Mouse (Mus musculus): ENCODE data around the gene Gjc1.
A peak's percentile ranks its signal among the peaks of the same experiment; 100 is the strongest.

Gene Gjc1

GRCm38 (mm10) chr11:102819021-102819782, at the start of gene Gjc1:
Gene Gjc1, minus strand, starts transcription at chr11:102819700.
- DNase-seq (ENCODE audit: low spot score in 2 of 2), result peak in 1 of 2 experiments; percentile 56

- peak in 1 of 2 experiments; percentile 61 for DNase-seq (ENCODE audit: low spot score in 2 of 2)
These were observed 44.8 kb upstream of the Gjc1 start for GRCm38 (mm10) chr11:102864272-102864671.

GRCm38 (mm10) chr11:102859933-102860332, 40.4 kb upstream of the Gjc1 start:
- no peak for DNase-seq (ENCODE audit: low spot score in 2 of 2)

GRCm38 (mm10) chr11:102858951-102859350, 39.5 kb upstream of the Gjc1 start:
- no peak for DNase-seq (ENCODE audit: low spot score in 2 of 2)

- DNase-seq (ENCODE audit: low spot score in 2 of 2), result no peak
These were observed 36.4 kb upstream of the Gjc1 start for GRCm38 (mm10) chr11:102855941-102856340.

- DNase-seq (ENCODE audit: low spot score in 2 of 2), result no peak
These were observed 34.3 kb upstream of the Gjc1 start for GRCm38 (mm10) chr11:102853760-102854159.

- no peak for DNase-seq (ENCODE audit: low spot score in 2 of 2)
These were observed 32.4 kb upstream of the Gjc1 start for GRCm38 (mm10) chr11:102851883-102852282.

GRCm38 (mm10) chr11:102845926-102846325, 26.4 kb upstream of the Gjc1 start:
- DNase-seq (ENCODE audit: low spot score in 2 of 2), result no peak

- no peak for DNase-seq (ENCODE audit: low spot score in 2 of 2)
These were observed 19.2 kb upstream of the Gjc1 start for GRCm38 (mm10) chr11:102838616-102839150.

GRCm38 (mm10) chr11:102838126-102838525, 18.6 kb upstream of the Gjc1 start:
- DNase-seq (ENCODE audit: low spot score in 2 of 2), result no peak

GRCm38 (mm10) chr11:102837385-102837784, 17.9 kb upstream of the Gjc1 start:
- no peak for DNase-seq (ENCODE audit: low spot score in 2 of 2)

- DNase-seq (ENCODE audit: low spot score in 2 of 2), result no peak
These were observed 16.6 kb upstream of the Gjc1 start for GRCm38 (mm10) chr11:102836146-102836545.

- DNase-seq (ENCODE audit: low spot score in 2 of 2), result no peak
These were observed 16.0 kb upstream of the Gjc1 start, which contains the start of gene Higd1b for GRCm38 (mm10) chr11:102835549-102835948. Gene Higd1b, plus strand, starts transcription at chr11:102835849.

GRCm38 (mm10) chr11:102834219-102834618, 14.7 kb upstream of the Gjc1 start:
- no peak for DNase-seq (ENCODE audit: low spot score in 2 of 2)

GRCm38 (mm10) chr11:102832700-102833297, 13.3 kb upstream of the Gjc1 start:
- no peak for DNase-seq (ENCODE audit: low spot score in 2 of 2)

GRCm38 (mm10) chr11:102830276-102830675, 10.8 kb upstream of the Gjc1 start:
- no peak for DNase-seq (ENCODE audit: low spot score in 2 of 2)

GRCm38 (mm10) chr11:102827097-102827496, 7.6 kb upstream of the Gjc1 start:
- DNase-seq (ENCODE audit: low spot score in 2 of 2), result no peak

GRCm38 (mm10) chr11:102826476-102826875, 7.0 kb upstream of the Gjc1 start:
- no peak for DNase-seq (ENCODE audit: low spot score in 2 of 2)

- no peak for DNase-seq (ENCODE audit: low spot score in 2 of 2)
These were observed 1.7 kb upstream of the Gjc1 start for GRCm38 (mm10) chr11:102821231-102821630.

GRCm38 (mm10) chr11:102820432-102820831, 932 bp upstream of the Gjc1 start:
- DNase-seq (ENCODE audit: low spot score in 2 of 2), result no peak

GRCm38 (mm10) chr11:102819783-102820385, 384 bp upstream of the Gjc1 start:
- DNase-seq (ENCODE audit: low spot score in 2 of 2), result no peak
